Mouse (Mus musculus): ENCODE measurements around the gene Gm21650. TPM values are rescaled to one million over a fixed set of nuclear protein-coding genes. Genes with fewer than 3 reads are reported as not detected.
"Not testable (repeated sequence)": the region's sequence is repeated elsewhere in the genome, so short reads cannot be mapped to it uniquely, and the experiment has no call there.

The Gm21650 gene
- total RNA-seq (2021): not detected
- long read RNA-seq, experiment 1: 0 reads
- long read RNA-seq, experiment 2: 0 reads

DNA sequence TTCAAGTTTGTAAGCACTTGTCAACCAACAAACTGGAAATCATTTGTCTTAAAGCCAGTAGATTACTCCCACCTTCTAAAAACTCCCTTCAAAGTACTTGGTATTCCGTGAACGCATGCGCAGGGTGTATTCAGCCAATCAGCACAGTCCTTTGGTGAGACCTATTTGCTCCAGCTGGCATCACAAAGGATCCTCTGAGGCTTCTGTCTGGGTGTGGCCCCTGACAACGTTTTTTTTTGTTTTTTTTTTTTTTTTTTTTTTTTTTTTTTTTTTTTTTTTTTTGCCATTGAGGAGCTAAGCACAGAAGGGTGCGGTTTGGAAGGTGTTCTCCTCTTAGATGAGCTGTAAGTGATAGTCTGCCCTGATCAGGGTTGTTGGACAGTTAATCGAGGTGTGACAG lies at the start of gene Gm21650:
Gm21650 (plus strand) TSS at position 301 of the 400 bp plus-strand sequence.
- not testable (repeated sequence) for DNase-seq (ENCODE audit: low spot score in 2 of 2)

Data from adrenal gland, postnatal 4 days (tissue).